Mouse (Mus musculus): ENCODE results near the gene Haus2.

Gene Haus2

DNA sequence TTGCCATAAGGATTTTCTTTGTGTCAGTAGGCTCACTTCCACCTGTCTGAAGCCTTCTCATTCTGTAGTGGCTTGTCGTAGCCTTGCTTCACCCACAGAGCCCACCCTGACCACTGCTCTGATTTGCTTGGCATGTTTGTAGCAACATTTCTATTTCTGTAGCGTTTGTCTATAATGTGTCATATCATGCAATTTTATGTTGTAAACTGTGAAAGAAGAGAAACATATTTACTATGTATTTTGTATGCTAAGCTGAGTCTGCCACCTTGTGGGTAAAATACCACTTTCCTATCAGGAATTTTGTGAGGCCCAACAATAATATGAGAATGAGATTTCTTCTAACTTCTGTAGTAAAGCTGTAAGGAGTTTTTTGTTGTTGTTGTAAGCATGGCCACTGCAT lies 61.1 kb downstream of the Haus2 start:
- DNase-seq (ENCODE audit: low read depth), result peak; percentile 25
